Mouse (Mus musculus): ENCODE results near the gene Lhfpl4. TPM values are rescaled to one million over a fixed set of nuclear protein-coding genes. Genes with fewer than 3 reads are reported as not detected.

The Lhfpl4 gene
- total RNA-seq, 2 experiments from 2014 or later: 8.1 to 8.8 TPM

DNA sequence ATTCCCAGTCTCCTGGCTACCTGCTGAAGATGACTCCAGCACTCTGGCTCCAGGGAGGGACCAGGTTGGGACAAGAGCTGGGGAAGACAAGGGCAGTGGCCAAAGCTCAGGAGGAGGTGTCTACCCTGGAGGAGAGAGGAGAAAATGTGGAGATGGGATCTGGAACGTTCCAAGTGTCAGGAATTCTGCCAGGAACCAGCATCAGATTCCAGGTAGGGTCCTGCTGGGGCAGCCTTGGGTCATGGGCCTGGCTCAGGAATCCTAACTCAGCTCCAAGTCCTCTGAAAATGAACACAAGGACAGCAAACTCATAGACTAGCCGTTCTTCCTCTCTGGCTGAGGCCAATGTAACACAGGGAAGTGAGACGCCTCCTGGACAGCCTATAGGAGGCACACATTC, 25.3 kb downstream of the Lhfpl4 start:
- DNase-seq (ENCODE audit: low spot score in 2 of 2): no peak

DNA sequence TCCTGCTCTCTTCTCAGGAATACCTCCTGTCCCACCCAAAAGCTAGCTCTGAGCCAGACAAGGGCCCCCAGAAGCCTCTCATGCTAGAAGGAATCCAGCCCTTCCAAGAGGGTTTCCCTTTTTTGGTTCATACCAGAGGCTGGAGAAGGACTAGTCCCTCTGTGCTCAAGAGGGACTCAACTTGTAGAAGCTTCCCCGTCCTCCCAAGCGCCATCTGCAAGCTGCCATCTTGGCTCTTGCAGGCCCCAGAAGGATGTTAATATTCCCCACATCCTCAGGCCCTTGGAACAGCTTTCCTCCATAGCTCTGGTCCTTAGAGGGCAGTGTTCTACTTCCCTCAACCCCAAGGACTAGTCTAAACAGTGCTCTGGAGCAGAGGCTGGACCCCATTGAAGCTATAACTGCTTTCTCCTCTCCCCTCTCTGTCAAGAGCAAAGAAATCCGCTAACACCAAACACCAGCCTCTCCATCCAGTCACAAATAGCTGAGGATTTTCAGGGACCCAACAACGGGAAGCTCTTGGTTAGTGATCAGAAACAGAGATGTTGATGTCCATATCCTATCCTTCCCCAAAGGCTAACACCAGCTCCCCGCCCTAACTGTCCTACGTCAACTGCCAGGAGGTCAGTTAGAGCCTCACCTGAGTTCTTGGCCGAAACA, 26.7 kb downstream of the Lhfpl4 start:
- DNase-seq (ENCODE audit: low spot score in 2 of 2): no peak

DNA sequence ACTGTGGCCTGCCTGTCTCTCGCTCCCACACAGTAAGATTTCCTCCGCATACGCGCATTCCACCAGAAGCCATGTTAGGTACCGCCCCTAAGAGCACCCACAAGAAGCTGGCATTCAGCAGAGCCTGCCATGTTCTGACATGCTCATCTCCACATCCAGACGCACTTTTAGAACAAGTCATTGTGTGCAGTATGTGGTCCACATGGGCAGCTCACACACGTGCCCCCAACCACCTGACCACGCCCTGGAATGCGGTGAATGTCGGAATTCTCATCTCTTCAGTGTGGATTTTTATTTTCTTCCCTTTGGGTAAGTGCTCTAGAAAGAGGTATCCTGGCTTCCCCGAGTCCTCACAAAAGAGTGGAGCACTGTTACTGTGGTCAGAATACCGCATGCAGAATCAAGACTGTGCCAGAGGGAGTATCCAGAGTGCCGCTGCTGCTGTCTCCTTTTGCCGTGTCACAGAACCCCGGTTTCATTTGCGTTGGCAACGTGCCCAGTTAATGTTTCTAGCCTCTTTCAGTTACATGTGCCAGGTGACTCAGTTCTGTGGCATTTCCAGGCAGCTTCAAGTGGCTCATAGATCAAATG, 28.4 kb downstream of the Lhfpl4 start:
- peak in 1 of 2 experiments; percentile 72 for DNase-seq (ENCODE audit: low spot score in 2 of 2)

DNA sequence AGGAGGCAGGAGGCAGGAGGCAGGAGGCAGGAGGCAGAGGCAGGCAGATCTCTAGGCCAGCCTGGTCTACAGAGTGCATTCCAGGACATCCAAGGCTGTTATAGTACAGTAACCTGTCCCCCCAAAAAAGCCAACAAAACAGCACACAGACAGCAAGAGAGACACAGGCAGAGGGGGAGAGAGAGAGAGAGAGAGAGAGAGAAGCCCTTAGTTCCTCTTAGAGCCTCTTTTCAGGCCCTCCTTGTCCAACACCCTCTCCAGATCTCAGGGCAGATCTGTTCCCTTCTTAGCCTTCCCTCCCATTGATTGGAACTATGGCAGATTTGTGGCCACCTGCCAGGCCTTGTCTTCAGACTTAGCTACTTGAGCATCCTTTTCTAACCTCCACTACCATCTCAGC, 31.7 kb downstream of the Lhfpl4 start:
- DNase-seq (ENCODE audit: low spot score in 2 of 2): no peak

DNA sequence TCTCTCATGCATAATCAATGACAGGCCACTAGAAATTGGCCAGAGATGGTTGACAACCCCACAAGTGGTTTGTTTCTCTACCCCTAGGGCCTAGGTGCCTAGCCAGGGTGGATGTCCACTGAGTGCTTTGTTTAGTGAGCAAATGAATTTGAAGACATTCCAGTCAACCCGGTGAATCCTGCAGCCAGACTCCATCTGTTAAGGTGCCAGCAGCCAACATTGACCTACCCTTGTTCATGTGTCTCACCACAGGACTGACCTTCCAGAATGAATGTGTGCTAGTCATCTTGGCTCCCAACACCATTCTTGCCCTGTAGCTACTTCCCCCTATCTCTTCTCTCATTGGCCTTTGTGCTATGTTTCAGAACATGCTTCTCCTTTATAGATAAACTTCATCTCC, 33.2 kb downstream of the Lhfpl4 start:
- DNase-seq (ENCODE audit: low spot score in 2 of 2): no peak

DNA sequence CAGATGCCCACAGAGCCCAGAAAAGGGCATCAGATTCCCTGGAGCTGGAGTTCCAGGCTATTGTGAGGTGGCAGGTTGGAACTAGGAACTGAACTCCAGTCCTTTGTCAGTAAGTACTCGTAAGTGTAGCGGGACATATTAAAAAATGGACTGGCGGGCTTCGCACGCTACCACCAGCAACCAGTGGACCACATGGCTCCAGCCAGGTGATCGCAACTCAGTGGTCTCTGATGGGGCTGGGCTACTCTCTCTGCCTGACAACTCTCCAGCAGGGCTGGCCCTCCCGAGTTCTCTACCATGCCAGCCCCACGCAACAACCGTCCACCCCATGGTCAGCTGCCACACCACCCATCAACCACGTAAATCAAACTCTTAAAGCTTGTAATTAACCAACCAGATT, 35.1 kb downstream of the Lhfpl4 start:
- DNase-seq (ENCODE audit: low spot score in 2 of 2): no peak

DNA sequence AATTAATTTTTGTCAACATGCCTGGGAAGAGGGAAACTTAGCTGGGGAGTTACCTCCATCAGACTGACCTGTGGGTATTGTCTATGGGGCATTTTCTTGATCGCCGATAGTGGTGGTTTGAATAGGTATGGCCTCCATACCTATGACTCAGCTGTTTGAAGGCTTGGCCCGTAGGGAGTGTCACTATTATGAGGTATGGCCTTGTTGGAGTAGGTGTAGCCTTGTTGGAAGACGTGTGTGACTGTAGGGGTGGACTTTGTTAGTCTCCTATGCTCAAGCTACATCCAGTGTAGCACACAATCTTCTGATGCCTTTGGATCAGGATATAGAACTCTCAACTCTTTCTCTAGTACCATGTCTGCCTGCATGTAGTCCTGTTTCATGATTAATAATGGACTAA, 39.1 kb downstream of the Lhfpl4 start:
- no peak for DNase-seq (ENCODE audit: low spot score in 2 of 2)

DNA sequence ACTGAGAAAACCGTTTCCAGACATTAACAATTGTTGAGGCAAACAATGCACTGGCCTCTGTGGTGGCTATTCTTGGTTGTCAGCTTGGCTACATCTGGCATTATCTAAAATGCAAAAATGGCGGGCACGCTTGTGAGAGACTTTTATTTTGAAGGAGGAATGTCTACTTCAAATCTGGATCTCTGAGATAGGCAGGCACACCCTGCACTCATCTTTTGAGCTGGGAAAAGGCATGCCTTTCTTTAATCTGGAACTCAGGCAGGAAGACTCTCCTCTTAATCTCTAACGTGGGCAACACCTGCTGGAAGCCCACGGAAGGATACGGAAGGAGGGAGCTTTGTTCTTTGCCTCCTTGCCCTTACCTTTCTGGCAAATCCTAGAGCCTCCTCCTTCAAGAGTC, 40.3 kb downstream of the Lhfpl4 start:
- DNase-seq (ENCODE audit: low spot score in 2 of 2): no peak

DNA sequence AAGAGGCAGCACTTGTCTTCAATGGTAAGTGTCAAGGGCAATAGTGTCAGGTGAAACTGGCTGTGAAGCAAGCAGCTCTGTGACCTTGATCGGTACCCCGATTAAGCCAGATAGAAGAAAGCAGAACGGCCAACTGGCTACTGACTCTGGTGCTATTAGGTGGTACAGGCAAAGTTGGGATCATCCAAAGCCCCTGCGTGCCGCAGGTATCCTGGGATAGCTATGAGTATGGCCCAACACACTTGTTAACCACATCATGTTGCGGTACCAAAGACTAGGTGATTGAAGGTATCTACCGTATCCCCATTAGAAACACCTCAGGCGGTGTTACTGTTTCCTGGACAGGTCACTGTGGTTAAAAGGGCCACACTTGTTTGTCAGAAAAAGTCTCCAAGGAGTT, 41.1 kb downstream of the Lhfpl4 start:
- no peak for DNase-seq (ENCODE audit: low spot score in 2 of 2)

DNA sequence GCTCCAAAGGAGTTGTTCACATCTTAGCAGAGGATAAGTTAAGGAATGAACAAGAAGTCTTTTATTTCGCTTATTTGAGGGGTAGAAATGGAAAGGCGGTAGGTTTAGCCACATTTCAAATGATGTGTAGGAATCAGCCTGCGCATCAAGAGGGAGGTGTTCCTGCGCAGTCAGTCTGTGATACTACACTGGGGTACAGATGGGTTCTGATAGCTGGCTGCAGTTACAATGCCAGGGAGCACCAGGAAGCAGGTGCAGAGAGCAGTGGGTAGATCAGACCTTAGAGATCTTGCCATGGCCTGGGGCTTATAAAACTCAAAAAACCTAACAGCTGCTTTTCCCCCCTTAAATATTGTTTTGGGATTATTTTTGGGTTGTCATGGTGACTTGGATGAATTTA, 49.9 kb downstream of the Lhfpl4 start:
- no peak for DNase-seq (ENCODE audit: low spot score in 2 of 2)

DNA sequence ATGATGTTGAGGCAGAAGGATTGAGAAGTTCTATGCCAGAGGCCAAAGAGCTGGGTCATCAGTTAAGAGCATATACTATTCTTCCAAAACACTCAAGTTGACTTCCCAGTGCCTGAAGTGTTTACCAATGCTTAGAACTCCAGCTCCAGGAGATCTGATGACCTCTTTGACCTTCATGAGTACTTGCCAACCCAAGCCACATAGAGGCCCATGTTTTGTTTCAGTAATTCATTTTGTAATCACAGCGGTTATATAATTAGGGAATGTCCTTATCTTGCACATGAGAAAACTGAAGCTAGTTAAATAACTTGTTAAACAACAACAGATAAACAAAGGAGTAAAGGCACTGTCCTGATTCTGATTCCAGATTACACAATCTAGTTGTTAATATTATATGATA, 50.4 kb downstream of the Lhfpl4 start:
- DNase-seq (ENCODE audit: low spot score in 2 of 2): no peak

DNA sequence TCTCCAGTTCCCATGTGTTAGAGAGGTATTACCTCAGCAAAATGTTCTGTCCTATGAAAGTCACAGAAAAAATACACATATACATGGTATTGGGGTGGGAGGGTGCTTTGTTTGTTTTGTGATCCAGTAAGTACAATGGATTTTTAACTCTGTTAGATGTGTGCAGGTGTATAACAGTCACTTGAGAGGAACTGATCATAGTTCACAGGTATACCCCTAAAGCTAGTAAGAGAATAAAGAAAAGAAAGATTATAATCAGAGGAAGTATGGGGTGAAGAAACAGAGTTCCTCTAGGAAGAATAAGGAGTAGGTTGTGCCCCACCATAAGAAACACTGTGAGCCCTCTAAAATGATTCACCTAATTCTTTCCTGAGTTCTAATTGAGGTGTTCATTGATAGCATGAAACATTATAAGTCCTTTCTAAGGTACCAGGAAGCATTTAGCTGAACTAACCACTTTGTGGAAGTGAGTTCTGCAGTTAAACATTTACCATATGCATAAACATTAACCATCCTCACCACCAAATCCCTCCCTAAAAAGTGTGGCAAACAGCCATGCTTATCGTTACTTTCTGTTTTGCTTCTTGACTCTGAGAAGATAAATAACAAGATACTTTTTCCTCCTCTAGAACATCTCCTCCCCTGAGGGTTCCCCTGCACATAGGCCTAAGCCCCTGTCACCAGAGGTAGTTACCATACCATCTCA, 53.6 kb downstream of the Lhfpl4 start:
- DNase-seq (ENCODE audit: low spot score in 2 of 2): no peak

DNA sequence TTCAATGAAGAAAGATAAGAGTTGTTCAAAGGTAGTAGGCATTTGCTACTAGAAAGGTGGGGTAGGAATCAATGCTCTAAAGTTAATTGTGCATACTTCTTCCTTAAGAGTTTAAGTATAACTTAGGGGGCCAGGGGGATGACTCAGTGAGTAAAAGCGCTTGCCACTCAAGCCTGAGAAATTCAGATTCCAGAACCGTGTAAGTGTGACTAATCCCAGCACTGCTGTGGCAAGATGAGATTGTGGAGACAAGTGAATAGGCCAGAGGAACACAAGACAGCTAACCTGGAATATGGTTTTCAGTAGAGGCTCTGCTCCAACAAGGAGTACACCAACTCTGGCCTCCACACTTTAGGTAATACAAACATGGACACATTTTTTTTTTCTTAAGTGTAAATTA, 61.8 kb downstream of the Lhfpl4 start:
- no peak for DNase-seq (ENCODE audit: low spot score in 2 of 2)

DNA sequence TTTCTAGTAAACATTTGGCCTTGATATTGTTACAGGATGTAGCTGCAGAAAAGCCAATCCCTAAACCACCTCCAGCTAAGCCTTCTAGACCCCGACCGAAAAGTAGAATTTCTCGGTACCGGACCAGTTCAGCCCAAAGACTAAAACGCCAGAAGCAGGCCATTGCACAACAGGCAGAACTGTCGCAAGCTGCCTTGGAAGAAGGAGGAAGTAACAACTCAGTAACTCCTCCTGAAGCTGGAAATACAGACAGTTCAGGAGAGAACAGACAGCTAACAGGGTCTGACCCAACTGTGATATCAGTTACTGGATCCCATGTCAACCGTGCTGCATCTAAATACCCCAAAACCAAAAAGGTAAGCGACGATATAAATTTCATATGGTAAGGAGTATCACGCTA, 74.4 kb downstream of the Lhfpl4 start:
- DNase-seq (ENCODE audit: low spot score in 2 of 2): no peak

Other genes starting within 250 kb of the Lhfpl4 start
- gene Srgap3, start 248.1 kb downstream of the Lhfpl4 start, total RNA-seq (2021): 10 to 100 TPM; 25.8 to 27.8 TPM
- gene Thumpd3, start 149.2 kb downstream of the Lhfpl4 start, total RNA-seq (2021): 10 to 100 TPM; 39.6 to 43.4 TPM
- 100 to 1,000 TPM; 148 to 151 TPM for gene Setd5, start 118.0 kb downstream of the Lhfpl4 start, total RNA-seq (2021)
- 10 to 100 TPM; 25.8 to 26.2 TPM for gene Mtmr14, start 42.5 kb upstream of the Lhfpl4 start, total RNA-seq (2021)
- under 1 TPM; 0.45 to 0.62 TPM for gene Cpne9, start 86.9 kb upstream of the Lhfpl4 start, total RNA-seq (2021)
- gene Brpf1, start 111.8 kb upstream of the Lhfpl4 start, total RNA-seq (2021): 10 to 100 TPM; 40.6 to 46.3 TPM
- gene Ogg1, start 131.6 kb upstream of the Lhfpl4 start, total RNA-seq (2021): 10 to 100 TPM; 14.5 to 18.7 TPM
- 10 to 100 TPM; 54.2 to 58.7 TPM for gene Camk1, start 148.6 kb upstream of the Lhfpl4 start, total RNA-seq (2021)
- gene Tada3, start 182.5 kb upstream of the Lhfpl4 start, total RNA-seq (2021): 10 to 100 TPM; 41.3 to 44.6 TPM
- gene Arpc4, start 182.7 kb upstream of the Lhfpl4 start, total RNA-seq (2021): 100 to 1,000 TPM; 206 to 214 TPM
- 1 to 10 TPM; 6.9 to 7.7 TPM for gene Ttll3, start 193.9 kb upstream of the Lhfpl4 start, total RNA-seq (2021)
- 10 to 100 TPM; 13.9 to 14.7 TPM for gene Rpusd3, start 224.0 kb upstream of the Lhfpl4 start, total RNA-seq (2021)
- gene Cidec, start 240.4 kb upstream of the Lhfpl4 start, total RNA-seq (2021): 10 to 100 TPM; 49.8 to 62.1 TPM
- 10 to 100 TPM; 47.8 to 49.2 TPM for gene Jagn1, start 247.2 kb upstream of the Lhfpl4 start, total RNA-seq (2021)

Data from adrenal gland, postnatal 4 days (tissue).